Comparison of ENCODE assay signal across 1 mouse cellular context in the genomic region with DNA sequence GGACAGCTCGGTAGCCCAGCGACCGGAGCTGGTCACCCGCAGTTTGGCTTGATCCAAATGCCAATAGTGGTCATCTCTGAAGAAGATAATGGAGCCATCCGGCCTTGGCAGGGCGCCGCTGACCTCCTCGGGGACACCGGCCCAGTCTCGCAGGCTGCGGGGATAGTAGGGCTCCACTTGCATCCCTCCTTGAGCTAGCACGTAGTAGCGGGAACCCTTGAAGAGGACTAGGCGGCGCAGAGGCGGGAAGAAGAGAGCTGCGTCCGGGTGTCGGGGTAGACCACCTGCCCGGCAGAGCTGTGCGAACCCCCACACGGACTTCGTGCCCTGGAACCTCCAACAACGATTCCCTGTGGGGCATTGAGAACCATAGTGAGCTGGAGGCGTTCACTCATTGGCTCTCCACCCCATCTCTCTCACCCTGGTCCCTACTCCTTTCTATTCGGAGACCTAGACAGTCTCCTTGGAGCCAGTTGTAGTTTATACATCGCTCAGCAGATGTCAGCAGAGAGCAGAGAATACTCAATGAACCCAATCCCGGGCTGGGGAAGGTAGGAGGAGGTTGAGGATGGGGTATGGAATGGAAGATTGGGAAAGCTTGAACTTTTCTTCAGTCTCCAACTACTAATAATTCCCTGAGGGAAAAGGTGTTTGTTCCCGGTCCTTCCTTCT.
TF ChIP-seq lines count a peak whose summit lies in the region.

No protein-coding gene starts in this region.

TF ChIP-seq in ES-E14, 5 proteins besides CTCF, POLR2A, EP300 and RAD21:
- TF ChIP-seq ZNF384 (IDR thresholded peaks at IDR 0.05; ENCODE audit: low read depth, low read length) (no peak), HCFC1 (IDR thresholded peaks at IDR 0.05; ENCODE audit: borderline replicate concordance, insufficient read depth, low read length) (no peak), ZC3H11A (IDR thresholded peaks at IDR 0.05; ENCODE audit: borderline replicate concordance, low read depth, low read length) (peak; percentile 42; the same call in 1 of the 2 replicates), MAFK (IDR thresholded peaks at IDR 0.05; ENCODE audit: insufficient read depth, low read depth, low read length) (0 out of 2 replicates have a peak, but pooled peaks have one; percentile 19), CHD2 (IDR thresholded peaks at IDR 0.05; ENCODE audit: low read depth, low read length) (no peak)
